Mouse (Mus musculus): ENCODE results near the gene Teddm1a. TPM values are rescaled to one million over a fixed set of nuclear protein-coding genes. Genes with fewer than 3 reads are reported as not detected.
A peak's percentile ranks its signal among the peaks of the same experiment; 100 is the strongest.

The Teddm1a gene
- polyA plus RNA-seq, 1 experiment from 2014 or later: not detected

DNA sequence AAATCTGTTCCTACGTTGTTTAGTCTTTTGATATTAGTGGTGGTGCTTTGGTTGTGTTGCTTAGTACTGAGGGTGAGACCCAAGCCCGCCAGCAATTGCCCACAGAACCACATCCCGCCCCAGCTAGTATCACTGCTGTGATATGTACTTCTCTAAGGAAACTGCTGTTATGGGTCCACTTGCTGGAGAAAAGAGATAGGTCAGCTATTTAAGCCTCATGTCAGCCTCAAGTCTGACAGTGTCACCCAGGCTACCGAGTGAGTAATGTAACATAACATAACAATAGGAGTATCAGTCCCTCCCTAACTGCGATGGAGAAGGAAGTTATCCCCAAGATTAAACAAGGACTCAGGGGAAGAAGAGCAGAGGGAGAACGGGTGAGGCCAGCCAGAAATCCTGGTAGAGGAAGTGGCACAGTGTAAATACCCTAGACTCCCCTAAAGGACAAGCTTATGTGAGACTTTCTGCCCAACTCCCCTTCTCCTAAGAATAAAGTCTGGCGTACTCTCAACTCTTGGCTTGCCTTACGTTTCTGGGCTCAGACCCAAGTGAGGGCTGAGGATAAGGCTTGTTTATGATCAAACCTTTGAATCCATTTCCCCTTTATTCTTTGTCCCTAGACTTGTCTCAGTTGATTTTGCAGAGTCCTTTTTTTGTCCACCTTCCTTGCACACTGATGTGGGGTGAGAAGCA is 2.8 kb downstream of the Teddm1a start:
- Histone ChIP-seq H3K4me2 (no peak overlapping the region), H3K36me3 (no peaks in the 10 kb centered on the region), H3K9ac (no peak overlapping the region), H3K27ac (no peak overlapping the region), H3K4me3 (replicated peaks) (no peak overlapping the region), H3K27me3 (0 out of 2 replicates have a peak, but pooled peaks cover 3% of the 10 kb centered on the region), H3K9me3 (replicated peaks) (no peaks in the 10 kb centered on the region), H3K4me1 (peaks cover 7% of the 10 kb centered on the region)
- 59% methylated on average over 8 of the region's 8 CpGs for WGBS
- no peak for ATAC-seq (replicated peaks; ENCODE audit: low FRiP score)

DNA sequence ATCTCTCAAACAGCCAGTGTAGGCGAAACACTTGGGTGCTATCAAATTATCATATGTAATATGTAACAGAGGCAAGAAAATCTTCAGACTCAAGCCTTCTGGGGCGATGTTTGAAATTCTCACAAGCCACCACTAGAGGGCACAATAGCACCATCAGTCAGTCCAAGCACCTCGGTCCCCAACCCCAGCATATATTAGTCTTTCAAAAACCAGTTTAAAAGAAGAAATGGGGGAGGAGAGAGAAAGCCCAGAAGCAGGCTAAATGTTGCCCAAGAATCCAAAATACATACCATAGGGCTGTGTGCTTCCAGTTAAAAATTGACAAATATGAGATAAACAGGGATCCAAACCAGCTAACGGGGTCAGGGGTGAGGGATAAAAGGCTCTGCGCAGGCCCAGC is 3.4 kb downstream of the Teddm1a start:
- Histone ChIP-seq H3K9me3 (replicated peaks) (no peaks in the 10 kb centered on the region), H3K27ac (no peak overlapping the region), H3K4me1 (peaks cover 7% of the 10 kb centered on the region), H3K27me3 (0 out of 2 replicates have a peak, but pooled peaks cover 3% of the 10 kb centered on the region), H3K36me3 (no peaks in the 10 kb centered on the region), H3K9ac (no peak overlapping the region), H3K4me3 (replicated peaks) (no peak overlapping the region), H3K4me2 (no peak overlapping the region)
- WGBS: 38% methylated on average over 5 of the region's 5 CpGs
- ATAC-seq (replicated peaks; ENCODE audit: low FRiP score): no peak

DNA sequence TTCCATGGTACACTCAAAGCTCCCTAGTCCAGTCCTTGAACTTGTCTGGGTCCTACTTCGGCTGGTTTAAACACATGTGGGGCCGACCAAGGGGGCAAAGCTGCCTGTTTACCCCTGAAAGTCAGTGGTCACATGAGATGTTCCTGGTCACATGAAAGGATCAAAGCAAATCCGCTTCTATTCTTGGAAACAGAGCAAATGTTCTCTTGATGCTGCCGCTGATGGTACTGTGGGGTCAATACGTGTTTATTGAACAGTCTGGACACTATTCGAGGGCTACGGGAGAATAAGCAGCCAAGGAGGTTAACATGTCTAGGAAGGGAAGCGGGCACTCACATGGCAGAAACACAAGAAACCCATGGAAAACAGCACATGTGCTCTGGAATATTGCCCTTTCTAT is 5.7 kb downstream of the Teddm1a start:
- no peak overlapping the region for H3K9ac ChIP-seq
- peaks cover 21% of the 10 kb centered on the region for H3K4me1 ChIP-seq

DNA sequence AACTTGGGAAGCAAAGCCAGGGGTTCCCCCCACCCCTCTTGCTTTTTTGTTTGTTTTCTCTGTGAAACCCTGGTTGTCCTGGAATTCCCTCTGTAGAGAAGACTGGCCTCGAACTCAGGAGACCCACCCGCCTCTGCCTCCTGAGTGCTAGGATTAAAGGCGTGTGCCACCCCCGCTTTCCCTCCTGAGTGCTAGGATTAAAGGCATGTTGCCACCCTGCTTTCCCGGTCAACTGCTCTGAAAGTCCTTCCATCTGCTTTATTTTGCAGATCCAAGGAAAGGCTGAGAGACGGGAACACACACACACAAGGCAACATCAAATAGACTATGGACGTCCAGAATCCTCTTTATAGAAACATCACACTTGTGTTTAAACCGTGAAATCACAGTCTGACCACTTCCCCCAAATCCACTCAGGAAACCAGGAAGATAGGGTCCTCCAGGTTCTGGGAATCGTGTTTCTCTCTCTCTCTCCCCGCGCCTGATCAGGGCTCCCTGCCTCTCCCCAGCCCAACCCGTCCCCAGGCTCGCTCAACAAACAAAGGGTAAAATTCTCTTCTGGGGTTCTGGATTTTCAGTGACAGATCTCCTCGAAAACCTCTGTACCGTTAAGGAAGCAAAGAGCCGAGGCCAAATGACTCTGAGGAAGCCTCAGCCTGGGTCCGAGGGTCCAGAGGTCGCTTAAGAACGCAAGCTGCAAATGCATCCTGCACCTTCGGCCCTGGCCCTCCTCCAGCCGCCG is 7.6 kb downstream of the Teddm1a start:
- peak; percentile 41 for ATAC-seq (replicated peaks; ENCODE audit: low FRiP score)
- Histone ChIP-seq H3K4me3 (replicated peaks) (peak overlapping the region; percentile 88), H3K9ac (peak overlapping the region; percentile 61), H3K4me1 (peaks cover 27% of the 10 kb centered on the region), H3K36me3 (peaks cover 15% of the 10 kb centered on the region), H3K27ac (peak overlapping the region; percentile 98), H3K9me3 (replicated peaks) (no peaks in the 10 kb centered on the region), H3K27me3 (0 out of 2 replicates have a peak, but pooled peaks cover 3% of the 10 kb centered on the region), H3K4me2 (peak overlapping the region; percentile 62)
- 21% methylated on average over 22 of the region's 22 CpGs for WGBS

More for the DNA sequence above, 5.7 kb downstream of the Teddm1a start:
- no peak overlapping the region for H3K4me3 ChIP-seq (replicated peaks)
- no peak overlapping the region for H3K4me2 ChIP-seq
- H3K9me3 ChIP-seq (replicated peaks): no peaks in the 10 kb centered on the region
- no peak overlapping the region for H3K27ac ChIP-seq
- WGBS: 79% methylated on average over 8 of the region's 8 CpGs
- no peak for ATAC-seq (replicated peaks; ENCODE audit: low FRiP score)
- H3K36me3 ChIP-seq: no peaks in the 10 kb centered on the region
- 0 out of 2 replicates have a peak, but pooled peaks cover 3% of the 10 kb centered on the region for H3K27me3 ChIP-seq

DNA sequence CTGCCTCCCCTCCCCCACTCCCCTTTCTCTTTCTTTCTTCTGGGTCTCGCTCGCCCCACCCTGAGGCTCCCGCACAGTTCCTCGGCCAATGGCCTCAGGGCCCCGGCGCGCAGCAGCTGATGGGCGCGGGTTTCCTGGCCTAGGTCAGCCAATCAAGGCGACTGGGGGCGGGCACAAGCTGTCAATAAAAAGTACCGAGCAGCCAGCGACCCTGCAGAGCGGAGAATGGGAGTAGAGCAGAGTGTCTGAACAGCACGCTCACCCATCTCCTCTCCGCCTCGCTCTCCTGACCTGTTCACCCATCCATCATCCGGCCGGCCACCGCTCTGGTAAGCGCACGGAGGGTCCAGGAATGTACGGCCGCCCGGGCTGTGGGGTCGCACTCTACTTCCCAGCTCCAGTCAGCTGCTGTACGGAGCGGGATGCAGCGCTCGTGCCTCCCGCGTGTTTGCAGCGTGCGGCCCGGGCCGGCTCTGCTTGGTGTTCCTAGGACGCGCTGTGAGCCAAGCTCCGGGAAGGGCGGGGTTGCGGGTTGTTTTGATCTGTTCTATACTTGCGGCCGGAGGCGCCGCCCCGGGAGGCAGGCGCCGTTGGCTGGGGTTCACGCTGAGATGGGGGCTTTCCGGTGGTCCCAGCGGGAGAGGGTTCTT is 8.3 kb downstream of the Teddm1a start, which contains the start of the genes Glul and Teddm2:
Glul (plus strand) TSS at position 214 of the 650 bp plus-strand sequence.
Teddm2 (minus strand) TSS at position 498 of the 650 bp plus-strand sequence.
- Histone ChIP-seq H3K27me3 (no peaks in the 10 kb centered on the region), H3K9ac (peak within 1 kb of the TSS; percentile 88), H3K4me1 (peaks cover 27% of the 10 kb centered on the region), H3K9me3 (replicated peaks) (no peaks in the 10 kb centered on the region), H3K4me3 (replicated peaks) (peak within 1 kb of the TSS; percentile 88), H3K4me2 (peak within 1 kb of the TSS; percentile 62), H3K36me3 (peaks cover 22% of the 10 kb centered on the region), H3K27ac (peak within 1 kb of the TSS; percentile 98)
- ATAC-seq (replicated peaks; ENCODE audit: low FRiP score): peak; percentile 97
- WGBS: under 1% methylated on average over 51 of the region's 51 CpGs

DNA sequence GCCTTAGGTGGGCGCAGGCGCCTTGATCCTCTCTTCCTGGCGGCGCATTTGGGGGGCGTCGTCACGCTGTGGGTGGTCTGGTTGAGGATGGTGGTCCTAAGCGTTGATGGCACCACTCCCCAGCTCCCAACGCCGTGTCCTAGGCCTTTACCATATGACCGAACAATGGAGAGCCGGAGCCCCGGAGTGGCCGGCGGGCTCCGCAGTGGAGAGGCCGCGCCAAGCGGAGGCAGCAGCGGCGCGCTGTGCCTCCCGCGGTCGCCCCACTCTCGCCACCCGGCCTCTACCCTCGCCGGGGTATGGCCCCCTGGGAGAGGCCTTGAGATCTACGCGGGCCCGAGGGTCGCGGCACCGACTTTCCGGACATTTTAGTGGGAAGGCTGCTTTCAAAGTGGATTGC is 8.8 kb downstream of the Teddm1a start:
- Histone ChIP-seq H3K4me3 (replicated peaks) (peak overlapping the region; percentile 88), H3K4me2 (peak overlapping the region; percentile 62), H3K9me3 (replicated peaks) (no peaks in the 10 kb centered on the region), H3K36me3 (peaks cover 27% of the 10 kb centered on the region), H3K4me1 (peaks cover 27% of the 10 kb centered on the region), H3K9ac (peak overlapping the region; percentile 88), H3K27me3 (no peaks in the 10 kb centered on the region), H3K27ac (peak overlapping the region; percentile 98)
- ATAC-seq (replicated peaks; ENCODE audit: low FRiP score): peak; percentile 40
- under 1% methylated on average over 36 of the region's 36 CpGs for whole genome bisulfite sequencing

DNA sequence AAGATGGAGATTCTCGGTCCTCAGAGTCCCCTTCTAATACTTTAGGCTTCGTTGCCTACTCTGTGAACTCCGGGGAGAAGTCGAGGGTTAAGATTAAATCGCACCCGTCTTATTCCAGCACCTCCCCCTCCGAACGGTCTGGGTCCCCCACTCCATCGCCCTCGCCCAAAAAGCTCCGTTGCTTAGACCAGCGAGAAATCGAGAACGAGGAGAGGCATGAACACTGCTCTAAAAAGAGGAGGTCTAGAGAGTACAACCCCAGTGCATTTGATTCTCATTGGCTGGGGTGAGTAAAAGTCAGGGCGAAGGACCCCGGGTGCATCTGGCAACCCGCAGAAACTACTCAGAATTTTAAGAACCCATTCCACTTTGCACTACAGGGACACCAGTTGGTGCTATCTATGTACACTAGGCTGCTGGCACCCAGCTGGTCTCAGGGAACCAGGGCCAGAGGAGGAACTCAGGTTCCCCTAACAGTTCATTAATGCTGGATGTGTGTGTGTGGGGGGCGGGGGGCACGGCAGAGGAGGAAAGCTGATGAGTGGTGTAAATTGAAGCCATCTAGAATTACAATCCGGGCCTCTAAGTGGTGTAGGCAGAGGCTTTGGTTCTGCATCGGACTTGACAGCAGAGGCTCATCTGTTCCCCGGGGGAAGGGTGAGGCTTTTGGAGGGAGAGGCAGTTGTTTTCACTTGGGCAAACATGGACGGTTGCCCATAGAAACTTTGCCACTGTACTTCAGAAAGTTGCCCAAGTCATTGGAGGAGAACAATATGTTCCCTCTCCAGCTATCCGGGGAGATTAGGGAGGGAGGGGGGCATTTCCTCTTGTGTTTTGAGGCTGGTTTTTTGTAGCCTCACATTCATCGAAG is 9.6 kb downstream of the Teddm1a start:
- Histone ChIP-seq H3K4me1 (peaks cover 27% of the 10 kb centered on the region), H3K27me3 (no peaks in the 10 kb centered on the region), H3K36me3 (peaks cover 35% of the 10 kb centered on the region), H3K9ac (peak overlapping the region; percentile 88), H3K9me3 (replicated peaks) (no peaks in the 10 kb centered on the region), H3K27ac (peak overlapping the region; percentile 98), H3K4me2 (peak overlapping the region; percentile 62), H3K4me3 (replicated peaks) (peak overlapping the region; percentile 88)
- 1% methylated on average over 25 of the region's 25 CpGs for WGBS
- peak; percentile 7 for ATAC-seq (replicated peaks; ENCODE audit: low FRiP score)

DNA sequence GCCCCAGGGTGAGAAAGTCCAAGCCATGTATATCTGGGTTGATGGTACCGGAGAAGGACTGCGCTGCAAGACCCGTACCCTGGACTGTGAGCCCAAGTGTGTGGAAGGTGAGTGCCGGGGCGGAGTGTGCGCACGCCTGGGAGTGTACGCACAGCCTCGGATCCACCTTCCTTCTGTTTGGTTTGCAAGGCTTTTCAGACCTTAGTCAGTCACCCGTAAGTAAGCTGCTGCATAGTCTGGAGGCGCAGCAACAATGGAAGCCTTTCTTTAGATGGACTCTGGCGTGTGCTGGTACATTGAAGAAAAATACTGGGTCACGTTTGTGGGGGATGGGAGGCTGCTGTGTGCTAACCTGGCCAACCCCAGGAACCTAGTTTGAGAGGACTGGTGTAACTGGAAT is 11.5 kb downstream of the Teddm1a start:
- 96% methylated on average over 13 of the region's 13 CpGs for WGBS
- Histone ChIP-seq H3K4me2 (no peak overlapping the region), H3K4me3 (replicated peaks) (no peak overlapping the region), H3K9ac (no peak overlapping the region), H3K36me3 (peaks cover 54% of the 10 kb centered on the region), H3K9me3 (replicated peaks) (no peaks in the 10 kb centered on the region), H3K27ac (no peak overlapping the region), H3K4me1 (peaks cover 27% of the 10 kb centered on the region), H3K27me3 (no peaks in the 10 kb centered on the region)
- no peak for ATAC-seq (replicated peaks; ENCODE audit: low FRiP score)

DNA sequence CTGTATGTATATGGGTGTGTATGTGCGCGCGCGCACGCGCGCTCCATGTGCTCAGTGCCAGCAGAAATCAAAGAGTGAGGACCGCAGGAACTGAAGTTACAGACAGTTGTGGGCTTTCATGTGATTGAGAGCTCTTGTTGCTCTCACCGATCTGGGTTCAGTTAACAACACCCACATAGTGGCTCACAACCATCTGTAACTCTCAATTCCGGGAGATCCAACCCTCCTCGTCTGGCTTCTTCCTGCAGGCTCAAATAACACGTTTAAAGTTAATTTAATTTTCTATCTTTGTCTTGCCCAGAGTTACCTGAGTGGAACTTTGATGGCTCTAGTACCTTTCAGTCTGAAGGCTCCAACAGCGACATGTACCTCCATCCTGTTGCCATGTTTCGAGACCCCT is 12.7 kb downstream of the Teddm1a start:
- no peak for ATAC-seq (replicated peaks; ENCODE audit: low FRiP score)
- Histone ChIP-seq H3K9ac (no peak overlapping the region), H3K4me3 (replicated peaks) (no peak overlapping the region), H3K27me3 (no peaks in the 10 kb centered on the region), H3K27ac (no peak overlapping the region), H3K4me2 (no peak overlapping the region), H3K4me1 (peaks cover 21% of the 10 kb centered on the region), H3K36me3 (peaks cover 65% of the 10 kb centered on the region), H3K9me3 (replicated peaks) (no peaks in the 10 kb centered on the region)
- WGBS: 91% methylated on average over 14 of the region's 14 CpGs

DNA sequence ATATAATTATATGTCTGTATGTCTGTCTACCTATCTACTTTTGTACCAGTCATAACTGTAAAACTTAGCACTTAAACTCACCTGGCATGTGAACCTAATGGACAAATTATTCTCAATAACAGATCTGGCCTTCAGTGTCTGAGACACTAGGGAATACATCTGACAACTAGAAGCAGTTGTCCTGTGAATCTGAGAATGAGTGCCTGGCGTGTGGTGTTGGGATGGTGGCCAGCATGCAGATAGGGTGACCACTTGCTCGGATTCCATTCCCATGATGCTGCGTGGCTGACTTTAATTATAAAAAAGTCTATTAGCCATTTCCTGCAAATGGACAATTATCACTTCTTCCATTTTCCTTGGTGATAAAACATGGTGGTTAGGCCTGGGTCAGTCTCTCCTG is 14.3 kb downstream of the Teddm1a start:
- no peaks in the 10 kb centered on the region for H3K9me3 ChIP-seq (replicated peaks)
- 91% methylated on average over 3 of the region's 3 CpGs for WGBS
- no peak overlapping the region for H3K4me2 ChIP-seq
- H3K27me3 ChIP-seq: no peaks in the 10 kb centered on the region
- H3K9ac ChIP-seq: no peak overlapping the region
- H3K36me3 ChIP-seq: peaks cover 77% of the 10 kb centered on the region
- no peak overlapping the region for H3K4me3 ChIP-seq (replicated peaks)
- ATAC-seq (replicated peaks; ENCODE audit: low FRiP score): no peak
- no peak overlapping the region for H3K27ac ChIP-seq
- H3K4me1 ChIP-seq: peaks cover 22% of the 10 kb centered on the region

DNA sequence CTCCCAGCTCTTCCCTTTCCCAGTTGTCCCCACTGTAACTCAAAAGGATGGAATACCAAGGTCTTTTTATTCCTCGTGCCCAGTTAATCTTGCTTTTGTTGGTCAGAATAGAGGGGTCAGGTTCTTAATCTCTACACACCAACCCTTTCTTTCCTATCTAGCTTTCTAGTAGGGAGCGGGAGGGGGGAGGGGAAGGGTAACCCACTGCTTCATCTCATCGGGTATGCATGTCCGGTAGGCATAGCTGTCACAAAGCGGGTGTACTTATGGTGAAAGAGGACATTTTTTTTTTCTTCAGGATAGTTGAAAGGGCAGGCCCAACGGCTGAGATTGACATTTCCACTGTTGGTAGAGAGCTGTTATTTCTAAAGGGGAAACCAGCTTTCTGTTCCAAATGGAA is 16.7 kb downstream of the Teddm1a start:
- no peak overlapping the region for H3K4me3 ChIP-seq (replicated peaks)
- 93% methylated on average over 6 of the region's 6 CpGs for WGBS

More for the DNA sequence above, 16.7 kb downstream of the Teddm1a start:
- Histone ChIP-seq H3K4me1 (0 out of 2 replicates have a peak, but pooled peaks cover 4% of the 10 kb centered on the region), H3K36me3 (peaks cover 77% of the 10 kb centered on the region), H3K27ac (no peak overlapping the region), H3K9me3 (replicated peaks) (no peaks in the 10 kb centered on the region), H3K27me3 (no peaks in the 10 kb centered on the region), H3K4me2 (no peak overlapping the region), H3K9ac (no peak overlapping the region)
- no peak for ATAC-seq (replicated peaks; ENCODE audit: low FRiP score)
